Mouse (Mus musculus): ENCODE results near the gene Gpt2.

- TF ChIP-seq EP300 (IDR thresholded peaks at IDR 0.05; ENCODE audit: low read depth) (no peak), CTCF (IDR thresholded peaks at IDR 0.05; ENCODE audit: low read depth) (no peak)
Observed at GRCm38 (mm10) chr8:85462441-85462840, 29.9 kb upstream of the Gpt2 start.
